Mouse (Mus musculus) lung, embryonic 15.5 days (tissue): ENCODE measurements around the gene H2al1f. TPM values are rescaled to one million over a fixed set of nuclear protein-coding genes. Genes with fewer than 3 reads are reported as not detected.
"Not testable (repeated sequence)": the region's sequence is repeated elsewhere in the genome, so short reads cannot be mapped to it uniquely, and the experiment has no call there.

Source experiments
- ATAC-seq: fragments of 200-750 bp; cut with Nextera tagmentation; 2 replicates; pipeline ENCODE4 v1.8.0; 2017; ENCODE audit warnings: moderate number of reproducible peaks, borderline replicate concordance; ENCODE audit not compliant: low FRiP score, low TSS enrichment; ENCODE audit errors: extremely low read depth
- H3K27ac ChIP-seq: fragments of 300-500 bp; sonication (generic); 2 replicates; pipeline ENCODE4 v1.5.1; 2015; ENCODE audit warnings: moderate library complexity, mild to moderate bottlenecking, inconsistent platforms
- H3K27me3 ChIP-seq: fragments of 300-500 bp; sonication (generic); 2 replicates; pipeline ENCODE4 v1.6.1; 2015; ENCODE audit warnings: inconsistent platforms
- H3K36me3 ChIP-seq: fragments of 300-500 bp; sonication (generic); 2 replicates; pipeline ENCODE4 v1.6.1; 2015; ENCODE audit warnings: inconsistent platforms
- H3K4me1 ChIP-seq: fragments of 300-500 bp; sonication (generic); 2 replicates; pipeline ENCODE4 v1.6.1; 2015; ENCODE audit warnings: inconsistent platforms
- H3K4me2 ChIP-seq: fragments of 300-500 bp; sonication (generic); 2 replicates; pipeline ENCODE4 v1.6.1; 2015; ENCODE audit warnings: inconsistent platforms, mild to moderate bottlenecking, moderate library complexity
- H3K4me3 ChIP-seq: fragments of 300-500 bp; sonication (generic); 2 replicates; pipeline ENCODE4 v1.5.1; 2015; ENCODE audit warnings: mild to moderate bottlenecking, inconsistent platforms
- H3K9ac ChIP-seq: fragments of 300-500 bp; sonication (generic); 2 replicates; pipeline ENCODE4 v1.6.1; 2015; ENCODE audit warnings: inconsistent platforms
- H3K9me3 ChIP-seq: fragments of 300-500 bp; sonication (generic); 2 replicates; pipeline ENCODE4 v1.6.1; 2016; ENCODE audit warnings: inconsistent platforms
- WGBS: fragments of 180-500 bp; shearing (Covaris S2); methylation state at CpG from one replicate; pipeline ENCODE4 v1.1.7; 2015; 5-methylcytosine and 5-hydroxymethylcytosine counted together
- polyA plus RNA-seq: library from polyadenylated mRNA; unstranded; fragments of >200 nt; fragmentation: Nextera tagmentation; extraction: Ambion mirVana; gene quantifications from 2 replicates; pipeline ENCODE4 v1.2.1, GENCODE M21; 2015

The H2al1f gene
- polyA plus RNA-seq, 1 experiment from 2014 or later: not detected

DNA sequence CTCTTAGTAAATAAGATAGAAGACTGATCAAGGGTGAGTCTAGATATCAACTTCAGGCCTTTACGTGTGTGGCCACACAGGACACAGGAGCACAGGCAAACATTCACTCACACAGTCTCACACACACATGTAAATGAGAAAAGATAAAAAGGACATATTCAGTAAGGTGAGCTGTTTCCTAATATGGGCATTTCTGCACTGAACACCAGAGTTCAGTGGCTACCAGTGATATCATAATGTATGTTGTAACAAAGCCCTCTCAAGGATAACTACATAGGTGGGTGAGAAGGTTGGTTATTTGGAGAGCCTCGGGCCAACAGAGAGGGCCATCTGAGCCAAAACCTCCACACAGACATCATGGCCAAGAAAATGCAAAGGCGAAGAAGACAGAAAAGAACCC lies 3.3 kb upstream of the H2al1f start, which contains the start of gene H2al1e:
TSS of gene H2al1e (plus strand) at position 301 of the 400 bp plus-strand sequence.
- ATAC-seq, H3K4me1 ChIP-seq, H3K27me3 ChIP-seq, H3K36me3 ChIP-seq, H3K27ac ChIP-seq, H3K4me2 ChIP-seq, H3K9ac ChIP-seq, H3K4me3 ChIP-seq, H3K9me3 ChIP-seq: not testable (repeated sequence)
- no CpG with 5 or more reads among the region's 3 CpGs for WGBS

DNA sequence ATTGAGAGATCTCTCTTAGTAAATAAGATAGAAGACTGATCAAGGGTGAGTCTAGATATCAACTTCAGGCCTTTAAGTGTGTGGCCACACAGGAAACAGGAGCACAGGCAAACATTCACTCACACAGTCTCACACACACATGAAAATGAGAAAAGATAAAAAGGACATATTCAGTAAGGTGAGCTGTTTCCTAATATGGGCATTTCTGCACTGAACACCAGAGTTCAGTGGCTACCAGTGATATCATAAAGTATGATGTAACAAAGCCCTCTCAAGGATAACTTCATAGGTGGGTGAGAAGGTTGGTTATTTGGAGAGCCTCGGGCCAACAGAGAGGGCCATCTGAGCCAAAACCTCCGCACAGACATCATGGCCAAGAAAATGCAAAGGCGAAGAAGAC lies 3.0 kb downstream of the H2al1f start, which contains the start of gene H2al1g:
TSS of gene H2al1g (plus strand) at position 301 of the 400 bp plus-strand sequence.
- not testable (repeated sequence) for H3K9ac ChIP-seq, H3K9me3 ChIP-seq, H3K36me3 ChIP-seq, H3K4me2 ChIP-seq, H3K27me3 ChIP-seq, H3K27ac ChIP-seq, ATAC-seq, H3K4me3 ChIP-seq, H3K4me1 ChIP-seq
- no CpG with 5 or more reads among the region's 3 CpGs for WGBS

DNA sequence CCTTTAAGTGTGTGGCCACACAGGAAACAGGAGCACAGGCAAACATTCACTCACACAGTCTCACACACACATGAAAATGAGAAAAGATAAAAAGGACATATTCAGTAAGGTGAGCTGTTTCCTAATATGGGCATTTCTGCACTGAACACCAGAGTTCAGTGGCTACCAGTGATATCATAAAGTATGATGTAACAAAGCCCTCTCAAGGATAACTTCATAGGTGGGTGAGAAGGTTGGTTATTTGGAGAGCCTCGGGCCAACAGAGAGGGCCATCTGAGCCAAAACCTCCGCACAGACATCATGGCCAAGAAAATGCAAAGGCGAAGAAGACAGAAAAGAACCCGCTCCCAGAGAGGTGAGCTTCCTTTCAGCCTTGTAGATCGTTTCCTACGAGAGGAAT lies 6.2 kb downstream of the H2al1f start, which contains the start of gene H2al1h:
TSS of gene H2al1h (plus strand) at position 301 of the 400 bp plus-strand sequence.
- no CpG with 5 or more reads among the region's 6 CpGs for WGBS
- H3K4me3 ChIP-seq, H3K4me1 ChIP-seq, H3K36me3 ChIP-seq, H3K4me2 ChIP-seq, H3K27ac ChIP-seq, H3K9ac ChIP-seq, H3K9me3 ChIP-seq, H3K27me3 ChIP-seq, ATAC-seq: not testable (repeated sequence)

DNA sequence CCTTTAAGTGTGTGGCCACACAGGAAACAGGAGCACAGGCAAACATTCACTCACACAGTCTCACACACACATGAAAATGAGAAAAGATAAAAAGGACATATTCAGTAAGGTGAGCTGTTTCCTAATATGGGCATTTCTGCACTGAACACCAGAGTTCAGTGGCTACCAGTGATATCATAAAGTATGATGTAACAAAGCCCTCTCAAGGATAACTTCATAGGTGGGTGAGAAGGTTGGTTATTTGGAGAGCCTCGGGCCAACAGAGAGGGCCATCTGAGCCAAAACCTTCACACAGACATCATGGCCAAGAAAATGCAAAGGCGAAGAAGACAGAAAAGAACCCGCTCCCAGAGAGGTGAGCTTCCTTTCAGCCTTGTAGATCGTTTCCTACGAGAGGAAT lies 9.4 kb downstream of the H2al1f start, which contains the start of gene H2al1i:
TSS of gene H2al1i (plus strand) at position 301 of the 400 bp plus-strand sequence.
- H3K9me3 ChIP-seq, H3K4me1 ChIP-seq, H3K4me3 ChIP-seq, H3K27me3 ChIP-seq, H3K9ac ChIP-seq, H3K36me3 ChIP-seq, H3K4me2 ChIP-seq, ATAC-seq, H3K27ac ChIP-seq: not testable (repeated sequence)
- 89% methylated on average over 3 of the region's 5 CpGs for WGBS

DNA sequence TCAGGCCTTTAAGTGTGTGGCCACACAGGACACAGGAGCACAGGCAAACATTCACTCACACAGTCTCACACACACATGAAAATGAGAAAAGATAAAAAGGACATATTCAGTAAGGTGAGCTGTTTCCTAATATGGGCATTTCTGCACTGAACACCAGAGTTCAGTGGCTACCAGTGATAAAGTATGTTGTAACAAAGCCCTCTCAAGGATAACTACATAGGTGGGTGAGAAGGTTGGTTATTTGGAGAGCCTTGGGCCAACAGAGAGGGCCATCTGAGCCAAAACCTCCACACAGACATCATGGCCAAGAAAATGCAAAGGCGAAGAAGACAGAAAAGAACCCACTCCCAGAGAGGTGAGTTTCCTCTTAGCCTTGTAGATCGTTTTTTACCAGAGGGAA lies 12.6 kb downstream of the H2al1f start, which contains the start of gene H2al1j:
TSS of gene H2al1j (plus strand) at position 301 of the 400 bp plus-strand sequence.
- not testable (repeated sequence) for H3K9me3 ChIP-seq, H3K4me3 ChIP-seq, H3K9ac ChIP-seq, H3K4me1 ChIP-seq, H3K27ac ChIP-seq, H3K4me2 ChIP-seq, H3K27me3 ChIP-seq, ATAC-seq, H3K36me3 ChIP-seq
- WGBS: 92% methylated on average over 2 of the region's 2 CpGs

DNA sequence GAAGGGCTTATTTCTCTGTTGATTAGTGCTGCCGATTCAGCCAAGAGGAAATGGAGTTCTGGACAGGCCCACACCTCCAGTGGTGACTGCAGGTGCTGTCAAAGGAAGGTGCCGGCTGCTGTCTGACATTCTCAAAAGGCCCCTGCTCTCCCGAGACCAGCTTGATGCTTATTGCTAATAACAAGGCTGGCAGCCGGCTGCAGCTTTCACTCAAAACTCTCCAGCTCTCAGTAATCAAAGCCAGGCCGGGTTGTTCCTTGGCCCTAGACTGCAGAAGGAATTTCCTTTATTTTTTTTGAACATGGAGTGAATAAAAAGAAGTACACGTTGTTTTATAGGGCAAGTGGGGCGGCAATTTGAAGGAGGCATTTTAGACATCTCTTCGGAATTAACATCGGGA lies 30.8 kb downstream of the H2al1f start:
- WGBS: 62% methylated on average over 9 of the region's 9 CpGs
- no peak for ATAC-seq
- Histone ChIP-seq H3K9ac (no peak overlapping the region), H3K27me3 (no peaks in the 10 kb centered on the region), H3K4me2 (no peak overlapping the region), H3K36me3 (no peaks in the 10 kb centered on the region), H3K4me1 (no peaks in the 10 kb centered on the region), H3K27ac (no peak overlapping the region), H3K4me3 (no peak overlapping the region), H3K9me3 (no peaks in the 10 kb centered on the region)

DNA sequence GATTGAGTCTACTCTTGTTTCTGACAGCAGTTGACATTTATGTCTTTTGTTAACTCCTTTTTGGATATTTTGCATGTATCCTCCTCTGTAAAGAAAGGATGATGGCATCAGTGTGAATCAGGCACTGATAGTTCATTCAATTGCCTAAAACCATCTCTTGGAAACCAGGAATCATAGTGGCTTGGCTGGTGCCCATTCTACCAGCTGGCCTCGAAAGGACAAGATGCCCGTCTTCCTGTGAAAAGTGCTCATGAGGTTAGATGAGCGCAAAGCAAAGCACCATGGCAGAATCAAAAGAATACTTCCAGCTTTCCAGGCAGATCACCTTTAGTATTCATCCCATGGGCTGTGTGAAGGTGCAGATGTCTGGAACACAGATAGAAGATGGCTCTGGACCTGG lies 31.8 kb downstream of the H2al1f start:
- no peak overlapping the region for H3K9ac ChIP-seq
- no peak overlapping the region for H3K4me2 ChIP-seq
- no peak overlapping the region for H3K27ac ChIP-seq
- WGBS: 87% methylated on average over 3 of the region's 3 CpGs
- no peaks in the 10 kb centered on the region for H3K27me3 ChIP-seq
- H3K4me3 ChIP-seq: no peak overlapping the region
- no peak for ATAC-seq
- H3K4me1 ChIP-seq: no peaks in the 10 kb centered on the region
- no peaks in the 10 kb centered on the region for H3K36me3 ChIP-seq
- H3K9me3 ChIP-seq: no peaks in the 10 kb centered on the region

DNA sequence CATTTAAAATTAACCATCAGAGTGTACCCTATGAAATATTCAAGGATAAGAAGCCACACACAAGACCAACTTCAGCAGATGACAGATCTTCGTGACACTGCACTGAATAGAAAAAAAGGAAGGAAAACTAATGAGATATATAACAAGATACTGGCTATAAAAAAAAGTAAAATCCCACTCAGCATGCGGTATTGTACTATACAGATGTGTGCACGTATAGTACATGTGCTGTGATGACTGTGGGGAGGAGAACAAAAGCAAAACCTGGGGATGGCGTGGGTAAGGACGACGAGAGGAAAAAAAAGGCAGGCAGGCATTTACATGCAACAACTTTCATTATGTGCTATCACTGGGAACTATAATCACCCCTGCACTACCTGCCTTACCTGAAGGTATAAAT lies 45.9 kb downstream of the H2al1f start:
- Histone ChIP-seq H3K4me3 (no peak overlapping the region), H3K27ac (no peak overlapping the region), H3K4me1 (no peaks in the 10 kb centered on the region), H3K27me3 (peaks cover 4% of the 10 kb centered on the region; the same call in 1 of the 2 replicates), H3K9ac (no peak overlapping the region), H3K4me2 (no peak overlapping the region), H3K36me3 (no peaks in the 10 kb centered on the region), H3K9me3 (no peaks in the 10 kb centered on the region)
- ATAC-seq: no peak
- 76% methylated on average over 6 of the region's 6 CpGs for WGBS

DNA sequence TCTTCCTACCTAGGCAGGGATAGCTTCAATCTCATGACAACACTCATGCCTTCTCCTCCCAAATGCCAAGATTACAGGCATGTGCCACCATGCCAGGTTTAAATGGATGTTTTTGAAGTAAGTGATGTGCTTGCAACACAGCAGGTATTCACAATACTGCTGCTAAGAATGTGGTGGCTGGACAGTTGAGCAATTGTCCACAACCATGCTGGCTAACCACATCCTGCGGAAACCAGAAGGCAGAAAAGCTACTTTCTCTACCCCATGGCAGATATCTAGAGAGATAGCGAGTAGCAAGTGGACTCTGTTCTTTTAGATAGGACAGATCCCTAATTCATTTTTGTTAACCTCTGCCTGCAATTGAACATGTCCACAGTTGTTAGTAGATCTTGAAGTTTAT lies 46.3 kb downstream of the H2al1f start:
- Histone ChIP-seq H3K9ac (no peak overlapping the region), H3K4me2 (no peak overlapping the region), H3K27me3 (peaks cover 4% of the 10 kb centered on the region; the same call in 1 of the 2 replicates), H3K4me1 (no peaks in the 10 kb centered on the region), H3K27ac (no peak overlapping the region), H3K9me3 (no peaks in the 10 kb centered on the region), H3K36me3 (no peaks in the 10 kb centered on the region), H3K4me3 (no peak overlapping the region)
- ATAC-seq: no peak
- 83% methylated on average over 2 of the region's 2 CpGs for WGBS

DNA sequence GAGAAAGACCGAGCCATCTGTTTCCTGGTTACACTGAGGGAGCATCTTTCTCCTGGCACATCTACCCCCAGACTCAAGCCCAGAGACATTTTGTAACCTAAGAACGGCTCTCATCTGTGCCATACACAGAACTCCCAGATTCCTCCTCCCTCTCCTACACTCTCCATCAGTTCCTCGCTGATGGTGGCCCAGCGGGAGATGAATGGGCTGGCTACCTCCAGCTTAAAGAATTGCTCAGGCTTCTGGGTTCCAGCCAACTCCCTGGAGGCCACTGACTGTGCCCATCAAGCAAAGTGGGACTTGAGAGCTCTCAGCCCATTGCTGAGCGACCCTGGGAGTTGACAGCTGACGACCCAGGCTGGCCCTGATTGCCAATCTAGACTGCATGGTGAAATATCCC lies 48.9 kb downstream of the H2al1f start:
- no peak overlapping the region for H3K27ac ChIP-seq
- H3K9ac ChIP-seq: no peak overlapping the region
- no peaks in the 10 kb centered on the region for H3K36me3 ChIP-seq
- H3K4me1 ChIP-seq: no peaks in the 10 kb centered on the region
- no peak for ATAC-seq
- 46% methylated on average over 6 of the region's 6 CpGs for WGBS
- no peak overlapping the region for H3K4me3 ChIP-seq
- peaks cover 4% of the 10 kb centered on the region; the same call in 1 of the 2 replicates for H3K27me3 ChIP-seq
- no peaks in the 10 kb centered on the region for H3K9me3 ChIP-seq
- no peak overlapping the region for H3K4me2 ChIP-seq

Other genes starting within 250 kb of the H2al1f start
- gene H2al1a, start 15.9 kb upstream of the H2al1f start, polyA plus RNA-seq: not detected in 2 replicates
- not detected in 2 replicates for gene H2al1b, start 12.7 kb upstream of the H2al1f start, polyA plus RNA-seq
- gene H2al1c, start 9.5 kb upstream of the H2al1f start, polyA plus RNA-seq: not detected in 2 replicates
- not detected in 2 replicates for gene H2al1d, start 6.3 kb upstream of the H2al1f start, polyA plus RNA-seq
- not detected in 2 replicates for gene H2al1e, start 3.2 kb upstream of the H2al1f start, polyA plus RNA-seq
- gene H2al1g, start 3.1 kb downstream of the H2al1f start, polyA plus RNA-seq: not detected in 2 replicates
- not detected in 2 replicates for gene H2al1h, start 6.3 kb downstream of the H2al1f start, polyA plus RNA-seq
- gene H2al1i, start 9.5 kb downstream of the H2al1f start, polyA plus RNA-seq: not detected in 2 replicates
- not detected in 2 replicates for gene H2al1j, start 12.7 kb downstream of the H2al1f start, polyA plus RNA-seq